Mouse (Mus musculus) layer of hippocampus, adult 8-10 months (tissue): ENCODE results near the gene Kctd5. TPM values are rescaled to one million over a fixed set of nuclear protein-coding genes. Genes with fewer than 3 reads are reported as not detected.
A peak's percentile ranks its signal among the peaks of the same experiment; 100 is the strongest.
"Not testable (repeated sequence)": the region's sequence is repeated elsewhere in the genome, so short reads cannot be mapped to it uniquely, and the experiment has no call there.

ENCODE experiments used
- DNase-seq, 2 experiments: peaks; one replicate each; pipeline ENCODE4 v3.0.0; 2022; ENCODE audit warnings: low spot score in 2 of 2
- total RNA-seq, 4 experiments: library from RNA; stranded (reverse); gene quantifications; 2 replicates each; pipeline ENCODE4 v1.2.4; 2022

The Kctd5 gene
- 10 to 100 TPM; 24.5 to 28.2 (median 24.8) TPM for total RNA-seq

DNA sequence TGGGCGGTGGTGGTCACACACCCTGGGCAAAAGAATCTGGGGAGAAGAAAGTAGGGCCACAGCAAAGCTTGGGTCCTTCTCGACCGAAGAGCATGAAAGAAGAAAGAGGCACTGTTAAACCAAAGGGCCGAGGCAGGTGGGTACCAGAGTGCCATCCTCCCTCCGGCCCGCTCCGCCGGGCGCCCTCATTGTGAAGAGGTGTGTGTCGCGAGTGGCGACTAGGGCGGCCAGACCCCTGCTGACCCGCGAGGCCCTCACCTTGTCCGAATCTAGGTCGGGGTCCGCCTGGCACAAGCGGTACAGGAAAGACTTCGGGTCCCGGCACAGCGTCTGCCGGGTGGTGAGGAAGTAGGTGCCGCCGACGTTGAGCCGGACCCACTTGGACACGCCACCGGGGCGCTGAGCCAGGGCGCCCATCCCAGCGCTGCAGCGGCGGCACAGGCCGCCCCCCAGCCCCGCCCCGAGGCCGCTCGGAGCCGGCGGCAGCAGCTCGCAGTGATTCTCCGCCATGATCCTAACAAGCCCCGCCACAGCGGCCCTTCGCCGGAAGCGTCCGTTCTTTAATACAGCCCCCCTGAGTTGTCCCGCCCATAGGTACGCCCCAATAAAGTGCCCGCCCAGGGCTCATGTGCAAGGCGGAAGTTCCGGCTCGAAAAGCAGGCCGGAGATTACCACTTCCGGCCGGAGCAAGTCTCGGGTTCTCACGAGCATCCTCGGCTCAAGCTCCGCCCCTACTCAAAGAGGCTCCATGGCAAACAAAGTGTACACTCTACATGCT lies at the start of gene Kctd5:
Kctd5 (minus strand) TSS at position 567 of the 778 bp plus-strand sequence.
- peak; percentile 92 to 97 for DNase-seq

- DNase-seq = no peak
These were observed 46.2 kb upstream of the Kctd5 start for GRCm38 (mm10) chr17:24119446-24119845.

GRCm38 (mm10) chr17:24113031-24113430 lies 39.7 kb upstream of the Kctd5 start:
- no peak for DNase-seq

DNA sequence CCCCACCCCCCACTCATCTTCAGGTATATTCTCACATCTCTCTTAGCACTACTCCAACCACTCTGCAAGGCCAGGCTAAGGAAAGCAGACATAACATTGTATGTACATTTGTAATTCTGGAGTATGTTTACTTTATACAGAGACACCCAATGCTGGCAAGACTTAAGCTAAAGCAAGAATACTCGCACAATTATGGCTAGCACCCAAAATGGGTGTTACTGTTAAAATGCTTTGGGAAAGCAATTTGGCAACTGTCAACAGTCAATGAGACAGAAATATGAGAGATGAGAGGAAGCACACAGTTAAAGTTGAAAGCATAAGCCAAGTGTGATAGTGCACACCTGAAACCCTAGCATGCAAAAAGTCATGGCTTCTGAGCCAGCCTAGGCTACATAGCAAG lies 38.0 kb upstream of the Kctd5 start:
- no peak for DNase-seq

- DNase-seq = peak in 1 of 2 experiments; percentile 26
These were observed 35.6 kb upstream of the Kctd5 start for GRCm38 (mm10) chr17:24108896-24109295.

GRCm38 (mm10) chr17:24105111-24105510 lies 31.8 kb upstream of the Kctd5 start:
- no peak for DNase-seq

- DNase-seq = no peak
These were observed 25.1 kb upstream of the Kctd5 start for GRCm38 (mm10) chr17:24098354-24098753.

DNA sequence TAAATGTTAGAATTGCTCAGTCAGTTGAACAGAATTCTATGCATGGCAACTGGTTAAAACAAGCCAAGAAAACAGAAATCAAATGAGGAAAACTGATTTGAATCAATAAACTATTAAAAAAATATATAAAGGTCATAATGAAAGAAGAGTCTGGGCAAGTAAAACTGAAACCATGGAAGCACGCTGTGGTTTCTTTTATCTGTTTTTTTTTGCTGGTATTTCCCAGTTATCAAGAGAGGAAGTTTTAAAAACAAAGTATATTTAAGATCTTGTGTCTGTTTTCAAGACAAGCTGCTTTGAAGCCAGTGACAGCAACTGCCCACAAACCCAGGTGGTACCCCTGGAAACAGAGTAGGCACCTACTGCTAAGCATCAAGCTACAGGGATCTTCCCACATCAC lies 17.3 kb upstream of the Kctd5 start:
- no peak for DNase-seq

DNA sequence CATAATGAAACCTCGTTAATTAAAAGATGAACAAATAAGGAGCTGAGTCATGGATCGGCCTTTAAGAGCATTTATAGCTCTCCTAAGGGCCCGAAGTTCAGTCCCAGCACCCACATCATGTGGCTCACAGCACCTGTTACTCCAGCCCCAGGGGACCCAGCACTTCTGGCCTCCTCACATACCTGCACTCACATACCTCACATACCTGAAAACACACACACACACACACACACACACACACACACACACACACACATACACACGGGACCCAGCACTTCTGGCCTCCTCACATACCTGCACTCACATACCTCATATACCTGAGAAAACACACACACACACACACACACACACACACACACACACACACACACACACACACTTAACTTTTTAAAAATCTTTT lies 13.1 kb upstream of the Kctd5 start:
- not testable (repeated sequence) for DNase-seq

DNA sequence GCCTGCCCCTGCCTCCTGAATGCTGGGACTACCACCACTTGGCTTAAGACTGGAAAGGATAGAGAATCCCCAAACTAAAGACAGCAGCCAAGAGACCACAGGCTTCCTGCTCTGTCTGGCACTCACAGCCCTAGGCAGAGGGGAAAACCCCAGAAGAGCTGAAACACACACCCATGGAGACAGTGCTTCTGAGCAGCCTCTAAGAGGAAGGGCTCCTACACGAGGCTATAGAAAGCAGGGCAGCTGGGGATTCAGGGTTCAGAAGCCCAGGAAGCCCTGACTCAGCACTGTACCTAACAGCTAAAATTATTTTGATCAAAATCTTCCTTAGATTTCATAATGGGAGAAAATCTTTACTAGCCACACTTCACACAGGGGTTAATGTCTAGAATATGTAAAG lies 11.3 kb upstream of the Kctd5 start:
- DNase-seq = no peak

GRCm38 (mm10) chr17:24077101-24077500 lies 3.8 kb upstream of the Kctd5 start:
- DNase-seq = no peak

GRCm38 (mm10) chr17:24069531-24069930 lies 3.8 kb downstream of the Kctd5 start:
- no peak for DNase-seq

DNA sequence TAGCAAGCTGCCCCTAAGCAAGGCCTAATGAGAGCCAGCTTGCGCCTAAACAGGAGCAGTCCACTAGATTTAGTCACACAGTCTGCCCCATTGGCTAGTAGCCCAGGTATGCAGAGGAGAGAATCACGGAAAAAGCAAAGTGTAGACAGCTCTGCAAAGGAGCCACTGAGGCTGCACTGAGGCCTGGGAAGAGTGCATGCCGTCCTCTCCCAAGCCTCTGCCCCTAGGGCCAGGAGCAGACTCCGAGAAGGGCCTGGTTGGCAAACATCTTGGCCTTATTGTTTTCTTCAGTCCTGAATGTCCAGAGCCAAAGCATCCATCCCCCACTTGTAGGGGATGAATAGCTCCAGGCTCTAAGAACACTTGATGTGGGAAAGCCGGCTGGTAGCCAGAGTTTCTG lies 5.0 kb downstream of the Kctd5 start:
- DNase-seq = peak; percentile 29 to 58

DNA sequence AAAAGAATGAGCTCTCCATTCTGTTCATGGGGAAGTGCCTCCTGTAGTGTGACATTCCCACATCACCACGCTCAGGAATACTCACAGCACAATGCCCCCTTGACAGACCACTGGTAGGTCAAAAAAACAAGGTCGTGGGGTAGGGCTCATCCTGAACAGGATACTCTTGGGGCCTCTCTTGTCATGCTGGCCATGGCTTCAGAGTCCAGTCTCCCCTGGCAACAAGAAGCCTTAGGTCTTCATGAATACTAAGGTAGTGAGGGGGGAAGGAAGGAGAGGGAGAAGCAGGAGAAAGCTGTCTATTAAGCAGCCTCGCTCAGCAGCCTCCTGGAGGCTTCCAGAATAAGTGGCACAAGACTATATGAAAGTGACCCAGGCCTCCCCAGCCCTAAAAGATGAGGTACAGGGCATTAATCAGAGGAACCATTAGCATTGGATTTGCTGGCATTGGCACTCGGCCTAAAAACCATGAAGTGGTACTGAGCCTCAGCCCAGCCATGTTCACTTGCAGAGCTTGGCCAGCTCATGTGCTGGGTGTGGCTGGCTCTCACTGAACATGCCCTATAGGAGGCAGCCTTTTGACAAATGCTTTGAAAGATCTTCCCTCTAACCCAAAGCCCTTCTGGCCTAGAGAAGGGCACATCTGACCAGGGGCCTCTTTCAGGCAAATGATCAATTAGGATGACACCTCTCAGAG lies 10.7 kb downstream of the Kctd5 start:
- DNase-seq = no peak

DNA sequence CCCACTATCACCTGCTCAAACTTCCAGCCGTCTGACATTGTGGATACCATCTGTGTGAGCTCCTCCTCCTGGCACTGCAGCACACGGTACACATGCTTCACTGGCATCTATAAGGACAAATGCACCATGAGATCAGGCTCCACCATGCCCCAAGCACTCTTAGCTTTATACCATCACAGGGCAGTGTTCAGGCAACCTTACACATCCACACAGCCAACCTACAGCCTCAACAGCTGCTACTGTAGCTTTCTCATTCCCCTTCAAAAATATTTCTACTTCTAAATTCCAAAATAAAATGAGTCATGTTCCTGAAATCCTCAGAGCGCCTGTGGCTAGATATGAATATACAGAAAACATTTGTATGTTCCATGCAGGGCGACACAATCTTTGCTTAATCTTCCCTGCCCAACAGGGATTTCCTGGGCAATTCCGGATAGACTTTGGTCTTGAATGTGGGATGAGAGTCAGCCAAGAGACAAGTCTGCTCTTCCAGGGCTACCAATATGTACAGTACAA lies 15.5 kb downstream of the Kctd5 start:
- no peak for DNase-seq

DNA sequence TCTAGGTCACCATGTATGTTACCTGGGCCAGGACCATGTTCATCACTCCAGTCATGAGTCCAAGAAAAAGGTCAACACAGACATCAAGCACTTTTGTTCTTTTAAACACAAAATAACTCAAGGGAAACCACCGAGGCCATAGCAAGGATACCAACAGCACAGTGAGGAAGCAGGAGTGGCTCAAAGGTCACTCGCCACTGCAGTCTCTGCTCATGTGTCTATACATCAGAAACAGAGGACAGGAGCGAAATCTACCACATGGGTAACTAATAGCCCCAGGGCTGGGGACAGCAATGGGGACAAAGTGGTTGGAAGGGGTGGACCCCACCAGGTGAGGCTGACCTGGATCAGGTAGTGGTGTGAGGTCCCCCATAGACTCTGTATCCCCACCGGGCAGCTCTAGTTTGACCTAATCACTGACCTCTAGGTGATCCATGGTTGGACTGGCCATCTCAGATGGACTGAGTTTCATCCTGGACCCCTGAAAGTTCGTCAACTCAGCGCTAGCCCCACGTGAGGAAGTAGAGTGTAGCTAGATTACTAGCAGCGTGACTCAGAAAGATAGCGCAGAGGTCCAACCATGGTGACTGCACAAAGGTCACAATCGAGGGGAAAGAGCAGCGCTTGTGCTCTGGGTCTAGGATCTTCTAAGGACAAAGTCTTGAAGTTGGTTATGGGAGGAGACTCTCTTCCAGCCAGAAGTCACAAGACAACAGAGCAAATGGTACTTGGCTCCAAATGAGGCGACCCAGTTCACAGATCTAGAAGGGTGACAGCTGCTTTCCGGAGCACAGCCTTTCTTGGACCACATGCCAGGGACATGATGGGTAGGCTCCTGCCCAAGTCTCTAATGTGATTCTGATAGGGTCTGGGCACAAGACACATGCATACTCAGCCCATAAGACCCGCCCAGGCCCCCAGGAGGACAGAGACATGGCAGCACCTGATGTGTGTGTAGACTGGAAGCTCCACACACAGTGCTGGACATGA lies 16.4 kb downstream of the Kctd5 start:
- DNase-seq = no peak

- no peak for DNase-seq
These were observed 24.3 kb downstream of the Kctd5 start for GRCm38 (mm10) chr17:24049008-24049407.

- DNase-seq = no peak
These were observed 25.2 kb downstream of the Kctd5 start for GRCm38 (mm10) chr17:24048053-24048452.

DNA sequence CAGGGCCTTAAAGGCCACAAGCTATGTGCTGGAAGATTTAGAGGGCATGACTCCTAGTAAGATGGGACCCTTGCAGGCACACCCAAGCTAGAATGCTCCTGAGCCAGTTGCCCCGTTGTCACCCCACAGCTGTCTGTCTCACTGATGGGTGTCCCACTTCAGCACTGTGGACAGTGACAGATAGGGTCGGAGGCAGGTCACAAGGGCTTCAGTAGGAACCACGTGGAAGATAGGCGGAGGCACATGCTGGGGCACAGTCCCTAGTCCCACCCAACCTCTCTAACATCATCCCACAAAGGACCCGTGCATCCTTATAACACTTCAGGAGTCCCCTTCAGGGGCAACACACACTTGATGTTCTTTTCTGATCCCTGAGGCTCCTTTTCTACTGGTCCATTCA lies 27.3 kb downstream of the Kctd5 start:
- DNase-seq = no peak

- DNase-seq = no peak
These were observed 27.7 kb downstream of the Kctd5 start for GRCm38 (mm10) chr17:24045608-24046007.

- no peak for DNase-seq
These were observed 28.8 kb downstream of the Kctd5 start for GRCm38 (mm10) chr17:24044482-24044881.
